Mouse (Mus musculus) CD4-positive, CD25-positive, alpha-beta regulatory T cell, adult 4 months (primary cell): ENCODE results near the gene Catsper1. TPM values are rescaled to one million over a fixed set of nuclear protein-coding genes. Genes with fewer than 3 reads are reported as not detected.
"Not testable (repeated sequence)": the region's sequence is repeated elsewhere in the genome, so short reads cannot be mapped to it uniquely, and the experiment has no call there.

ENCODE experiments used
- ATAC-seq: one replicate; pipeline ENCODE4 v1.8.0; 2017
- polyA plus RNA-seq, 2 experiments: library from polyadenylated mRNA; unstranded; fragments of 100-300 nt; shearing (Covaris generic); gene quantifications; one replicate each; pipeline ENCODE4 v1.2.1; 2017

Gene Catsper1
- not detected for polyA plus RNA-seq

- no peak for ATAC-seq
Measured at GRCm38 (mm10) chr19:5335441-5335840, at the start of gene Catsper1. Gene Catsper1 (plus strand): TSS chr19:5335741.

DNA sequence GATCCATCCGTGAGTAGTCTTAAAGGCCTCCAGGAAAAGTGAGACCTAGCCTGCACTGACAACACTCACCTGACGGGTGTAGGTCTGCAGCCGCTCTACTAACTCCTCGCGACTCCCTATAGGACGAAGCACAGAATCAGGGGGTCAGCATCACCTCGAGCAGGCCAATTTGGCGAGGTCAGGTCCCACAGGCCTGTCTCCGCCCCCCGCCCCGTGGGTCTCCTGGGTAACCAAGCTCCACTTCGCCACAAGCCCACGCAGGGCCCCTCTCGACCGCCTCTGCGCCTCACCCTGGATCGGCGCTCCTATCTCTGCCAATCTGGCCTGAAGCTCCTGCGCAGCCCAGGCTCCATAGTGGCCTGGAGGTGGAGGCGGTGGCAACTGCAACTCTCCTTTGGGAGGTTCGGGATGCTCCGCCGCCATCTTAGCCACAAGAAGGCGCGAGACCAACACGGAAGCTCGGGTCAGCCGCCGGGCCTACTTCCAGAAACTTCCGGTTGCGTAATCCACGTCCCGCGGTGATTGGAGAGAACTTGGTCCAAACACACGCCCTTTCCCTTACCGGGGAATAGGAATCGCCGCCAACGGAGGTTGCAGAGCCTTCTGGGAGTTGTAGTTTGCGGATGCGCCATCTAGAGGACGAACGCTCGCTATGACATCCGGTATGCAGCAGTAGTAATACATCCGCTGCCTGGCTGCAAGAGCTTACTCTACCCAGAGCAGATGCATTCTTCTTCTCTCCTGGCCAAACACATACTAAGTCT is 40.4 kb upstream of the Catsper1 start, which contains the start of gene Sf3b2:
Sf3b2 (minus strand) TSS at position 484 of the 764 bp plus-strand sequence.
- ATAC-seq = peak; percentile 99

GRCm38 (mm10) chr19:5295736-5296075 is 39.8 kb upstream of the Catsper1 start:
- ATAC-seq = peak; percentile 9

- ATAC-seq = no peak
Measured at GRCm38 (mm10) chr19:5296630-5297029, 38.9 kb upstream of the Catsper1 start.

GRCm38 (mm10) chr19:5297903-5298800 is 37.4 kb upstream of the Catsper1 start, which contains the start of gene Gal3st3:
Gene Gal3st3 (plus strand): TSS chr19:5298331.
- no peak for ATAC-seq

DNA sequence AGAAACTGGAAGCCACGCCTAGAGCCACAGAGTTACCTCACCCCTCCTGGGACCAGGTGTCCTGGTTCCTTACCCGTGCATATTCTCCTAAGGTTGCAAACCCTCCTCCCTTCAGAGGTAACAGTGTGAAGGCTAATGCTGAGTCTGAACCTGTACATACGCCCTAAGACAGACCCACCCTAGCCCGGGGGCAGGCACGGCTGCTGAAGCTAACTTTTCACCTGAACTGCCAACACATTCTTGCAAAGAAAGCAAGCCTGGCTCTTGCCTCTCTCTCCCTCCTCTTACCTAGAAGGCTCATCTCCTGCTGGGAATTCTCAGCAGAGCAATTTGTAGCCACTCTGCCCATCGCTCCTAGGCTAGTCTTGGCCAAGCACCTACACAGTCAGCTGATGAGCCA is 35.0 kb upstream of the Catsper1 start:
- ATAC-seq = no peak

GRCm38 (mm10) chr19:5302455-5302854 is 33.1 kb upstream of the Catsper1 start:
- peak; percentile 84 for ATAC-seq

DNA sequence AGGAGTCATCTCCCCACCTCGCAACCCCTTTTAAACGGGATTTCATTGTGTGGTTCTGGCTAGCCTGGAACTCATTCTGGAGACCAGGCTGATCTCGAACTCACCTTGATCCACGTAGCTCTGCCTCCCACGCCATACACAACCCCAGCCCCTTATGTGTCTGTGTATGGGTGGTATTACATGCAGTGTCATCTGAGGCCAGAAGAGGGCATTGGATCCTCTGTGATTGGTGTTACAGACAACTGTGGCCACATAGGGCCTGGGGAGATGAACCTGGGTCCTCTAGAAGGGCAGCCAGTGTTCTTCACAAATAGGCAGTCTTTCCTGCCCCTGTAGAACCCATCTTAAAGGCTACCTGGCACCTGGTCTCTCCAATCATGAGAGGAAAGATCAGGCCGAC is 29.3 kb upstream of the Catsper1 start:
- no peak for ATAC-seq

GRCm38 (mm10) chr19:5306968-5307734 is 28.4 kb upstream of the Catsper1 start:
- no peak for ATAC-seq

DNA sequence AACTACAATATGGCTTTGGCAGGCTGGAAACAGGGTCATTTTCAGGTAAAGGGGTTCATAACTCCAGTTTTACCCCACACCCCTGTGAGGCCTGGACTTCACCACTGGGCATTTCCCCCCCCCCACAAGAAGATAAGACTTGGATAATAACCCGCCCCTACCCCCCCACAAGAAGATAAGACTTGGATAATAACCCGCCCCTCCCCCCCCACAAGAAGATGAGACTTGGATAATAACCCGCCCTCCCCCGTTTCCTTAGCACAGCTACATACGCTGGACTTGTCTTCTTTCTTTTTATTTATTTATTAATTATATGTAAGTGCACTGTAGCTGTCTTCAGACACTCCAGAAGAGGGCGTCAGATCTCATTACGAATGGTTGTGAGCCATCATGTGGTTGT is 26.5 kb upstream of the Catsper1 start:
- no peak for ATAC-seq

DNA sequence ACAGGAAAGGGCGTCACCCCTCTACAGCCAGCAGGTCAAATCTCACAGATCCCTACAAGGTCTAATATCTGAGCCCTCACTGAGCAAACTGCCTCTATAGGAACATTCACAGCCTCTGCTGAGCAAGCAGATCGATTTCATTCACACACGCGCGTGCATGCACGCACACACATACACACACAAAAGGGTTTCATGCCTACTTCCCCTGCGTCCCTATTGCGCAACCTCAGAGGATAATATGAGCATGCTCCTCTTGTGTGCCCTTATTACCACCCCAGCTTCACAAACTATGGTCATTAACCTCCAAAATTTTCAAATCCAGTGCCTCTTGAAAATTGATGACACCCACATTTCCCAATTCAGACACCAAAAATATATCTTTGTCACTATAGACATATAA is 22.4 kb upstream of the Catsper1 start:
- ATAC-seq = no peak

DNA sequence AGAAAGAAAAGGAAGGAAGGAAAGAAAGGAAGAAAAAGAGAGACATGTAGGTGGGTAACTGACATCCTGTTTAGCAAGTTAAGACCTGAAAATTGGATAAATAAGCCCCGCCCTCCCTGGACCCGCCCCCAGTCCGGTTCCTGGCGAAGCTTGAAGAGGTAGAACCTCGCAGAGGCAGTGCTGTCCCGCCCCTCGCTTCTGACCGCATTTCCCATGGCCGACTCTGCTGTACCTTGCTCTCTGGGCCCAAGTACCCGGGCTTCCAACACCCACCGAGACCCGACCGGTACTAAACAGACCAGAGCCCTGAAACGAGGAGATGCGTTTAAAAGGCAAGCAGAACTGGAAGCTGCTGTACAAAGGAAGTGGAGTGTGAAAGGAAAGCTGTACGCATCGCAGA is 11.7 kb upstream of the Catsper1 start:
- peak; percentile 89 for ATAC-seq

DNA sequence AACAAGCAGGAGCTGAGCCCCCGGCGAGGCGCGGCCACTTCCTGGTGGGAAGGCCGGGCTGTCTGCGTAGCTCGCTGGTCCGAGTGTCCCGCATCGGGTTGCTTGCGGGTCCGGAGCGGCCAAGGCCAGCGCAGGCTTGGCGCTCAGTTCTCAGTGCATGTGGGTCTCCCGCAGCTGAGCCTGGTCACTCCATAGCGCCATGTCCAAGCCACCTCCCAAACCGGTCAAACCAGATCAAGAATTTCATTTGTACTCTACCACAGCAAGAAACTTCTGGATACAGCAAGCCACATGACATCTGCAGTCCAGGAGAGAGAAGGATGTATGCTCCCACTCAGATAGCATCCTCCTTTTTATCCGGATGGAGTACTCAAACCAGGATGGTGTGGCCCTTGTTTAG is 7.6 kb upstream of the Catsper1 start:
- ATAC-seq = no peak

GRCm38 (mm10) chr19:5334741-5335140 is 800 bp upstream of the Catsper1 start:
- no peak for ATAC-seq

DNA sequence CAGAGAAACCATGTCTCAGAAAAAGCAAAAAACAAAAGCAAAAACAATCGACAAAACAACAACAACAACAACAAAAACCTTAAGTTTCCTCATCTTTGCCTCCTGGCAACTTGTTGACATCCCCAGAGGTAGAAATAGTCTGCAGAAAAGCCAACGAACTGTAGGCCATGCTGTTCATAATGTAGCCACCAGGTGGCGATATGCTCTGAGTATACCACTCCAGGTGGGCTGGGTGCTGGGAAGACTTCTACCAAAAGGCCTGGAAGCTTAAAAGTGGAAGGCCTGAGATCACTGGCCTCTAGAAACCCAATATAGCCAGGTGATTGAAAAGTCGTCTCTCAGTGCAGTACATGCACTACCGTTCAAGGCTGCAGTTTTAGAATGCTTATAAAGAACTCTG is 2.4 kb downstream of the Catsper1 start:
- ATAC-seq = no peak

DNA sequence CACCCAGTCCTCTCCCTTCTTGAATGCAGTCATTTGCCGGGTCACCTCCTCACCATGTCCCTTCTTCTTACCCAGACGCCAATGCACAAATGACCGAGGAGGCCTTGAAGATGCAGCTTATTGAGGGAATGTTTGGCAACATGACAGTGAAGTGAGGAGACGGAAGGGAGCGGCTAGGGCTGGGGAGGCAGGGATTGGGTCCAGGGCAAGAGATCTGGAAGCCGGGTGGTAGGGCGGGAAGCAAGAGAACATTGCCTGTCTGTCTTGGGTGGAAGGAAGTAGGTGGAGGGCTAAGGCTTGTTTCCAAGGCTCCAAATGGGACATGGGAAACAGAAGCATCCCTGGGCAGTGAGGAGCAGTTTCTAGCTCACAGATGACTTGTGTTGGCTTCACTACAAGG is 5.8 kb downstream of the Catsper1 start:
- no peak for ATAC-seq

GRCm38 (mm10) chr19:5345297-5346131 is 10.0 kb downstream of the Catsper1 start:
- no peak for ATAC-seq

DNA sequence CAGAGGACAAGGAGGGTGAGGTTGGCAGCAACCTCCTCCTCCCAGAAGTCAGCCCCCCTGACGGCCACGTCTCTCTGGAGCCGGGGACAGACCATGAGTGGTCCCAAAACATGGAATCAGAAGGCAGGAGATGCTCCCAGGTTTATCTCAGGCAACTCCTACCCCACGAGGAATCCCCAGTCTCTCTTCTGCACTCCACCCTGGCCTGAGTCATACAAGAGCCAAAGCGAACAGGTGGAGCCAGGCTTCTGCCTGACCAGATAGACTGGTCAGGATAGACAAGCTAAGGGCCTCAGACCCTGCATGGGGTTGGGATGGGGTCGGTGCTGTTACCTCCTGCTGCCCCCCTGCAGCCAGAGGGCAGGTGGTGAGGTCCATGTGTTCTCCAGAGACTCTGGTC is 12.5 kb downstream of the Catsper1 start:
- no peak for ATAC-seq

DNA sequence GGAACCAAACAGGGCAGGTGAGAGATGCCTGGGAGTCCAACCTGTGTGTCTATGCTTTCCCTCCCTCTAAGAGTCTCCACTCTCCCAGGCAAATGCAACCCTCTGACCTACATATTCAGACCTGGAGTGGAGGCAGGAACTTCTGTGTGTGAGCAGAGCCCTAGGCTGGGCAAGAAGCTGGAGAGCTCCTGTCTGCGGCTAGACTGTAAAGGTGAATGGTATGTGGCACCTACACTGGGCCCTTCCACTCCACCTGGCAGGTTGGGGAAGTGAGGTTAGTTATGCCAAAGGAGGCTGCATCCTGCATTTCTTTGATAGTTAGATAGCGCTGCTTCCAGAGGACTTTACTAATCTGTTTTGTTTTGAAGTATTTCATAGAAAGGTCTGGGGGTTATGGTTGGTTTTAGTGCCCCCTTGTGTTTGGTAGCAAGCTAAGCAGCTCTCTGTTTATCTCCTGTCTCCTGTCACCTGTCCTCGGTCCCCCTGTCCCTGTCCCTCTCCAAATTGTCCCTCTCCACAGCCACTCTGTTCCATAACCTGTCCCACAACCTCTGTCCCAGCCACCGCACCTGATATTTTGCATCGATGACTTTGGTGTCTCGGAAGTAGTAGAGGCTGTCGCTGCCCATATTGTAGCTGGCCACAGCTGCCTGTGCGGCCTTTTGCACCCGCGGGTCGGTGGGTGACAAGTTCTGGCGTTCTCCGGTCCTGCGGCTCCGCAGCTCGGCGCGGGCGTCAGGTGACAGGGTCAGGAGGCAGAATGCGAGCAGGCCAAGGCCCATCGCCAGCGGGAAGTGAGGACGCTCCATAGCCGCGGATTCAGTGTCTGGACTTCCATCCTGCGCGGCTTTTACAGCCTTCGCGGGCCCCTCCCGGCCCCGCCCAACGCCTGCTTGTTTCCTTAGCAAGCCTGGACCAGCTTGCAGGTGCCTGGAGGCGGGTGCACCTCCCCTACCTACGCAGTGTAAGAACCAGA is 13.3 kb downstream of the Catsper1 start:
- peak; percentile 63 for ATAC-seq

DNA sequence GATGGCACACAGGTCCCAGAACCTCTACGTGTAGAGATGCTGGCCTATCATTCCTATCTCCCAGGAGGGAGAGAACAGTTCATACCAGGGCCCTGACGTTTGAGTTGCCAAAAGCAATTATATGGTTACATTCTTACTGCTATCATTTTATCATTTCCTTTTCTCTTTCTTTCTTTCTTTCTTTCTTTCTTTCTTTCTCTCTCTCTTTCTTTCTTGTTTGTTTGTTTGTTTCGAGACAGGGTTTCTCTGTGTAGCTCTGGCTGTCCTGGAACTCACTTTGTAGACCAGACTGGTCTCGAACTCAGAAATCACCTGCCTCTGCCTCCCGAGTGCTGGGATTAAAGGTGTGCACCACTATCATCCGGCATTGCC is 13.9 kb downstream of the Catsper1 start, which contains the start of gene Cst6:
Cst6 (minus strand) TSS at position 73 of the 372 bp plus-strand sequence.
- ATAC-seq = not testable (repeated sequence)

GRCm38 (mm10) chr19:5353609-5354008 is 18.1 kb downstream of the Catsper1 start:
- ATAC-seq = no peak
